Mouse (Mus musculus): ENCODE results near the gene Golga4.

- TF ChIP-seq CTCF (IDR thresholded peaks at IDR 0.05; ENCODE audit: borderline replicate concordance, insufficient read depth, low read length) (no peak), POLR2A (IDR thresholded peaks at IDR 0.05; ENCODE audit: low read depth, low read length) (no peak)
Measured at GRCm38 (mm10) chr9:118611111-118611541, 105.1 kb downstream of the Golga4 start.
